Mouse (Mus musculus) kidney, postnatal 4 days (tissue): ENCODE measurements at regions not wholly inside any gene's neighbourhood (a gene's known extent, or its start where the extent isn't known, plus 50 kb on each side); places are given as distances from the start of the nearest gene placed in this dataset.
A peak's percentile ranks its signal among the peaks of the same experiment; 100 is the strongest.

Experiments used
- DNase-seq, 2 experiments: peaks; one replicate each; pipeline ENCODE4 v3.0.0; 2021; ENCODE audit warnings: mixed read lengths in 2 of 2

DNA sequence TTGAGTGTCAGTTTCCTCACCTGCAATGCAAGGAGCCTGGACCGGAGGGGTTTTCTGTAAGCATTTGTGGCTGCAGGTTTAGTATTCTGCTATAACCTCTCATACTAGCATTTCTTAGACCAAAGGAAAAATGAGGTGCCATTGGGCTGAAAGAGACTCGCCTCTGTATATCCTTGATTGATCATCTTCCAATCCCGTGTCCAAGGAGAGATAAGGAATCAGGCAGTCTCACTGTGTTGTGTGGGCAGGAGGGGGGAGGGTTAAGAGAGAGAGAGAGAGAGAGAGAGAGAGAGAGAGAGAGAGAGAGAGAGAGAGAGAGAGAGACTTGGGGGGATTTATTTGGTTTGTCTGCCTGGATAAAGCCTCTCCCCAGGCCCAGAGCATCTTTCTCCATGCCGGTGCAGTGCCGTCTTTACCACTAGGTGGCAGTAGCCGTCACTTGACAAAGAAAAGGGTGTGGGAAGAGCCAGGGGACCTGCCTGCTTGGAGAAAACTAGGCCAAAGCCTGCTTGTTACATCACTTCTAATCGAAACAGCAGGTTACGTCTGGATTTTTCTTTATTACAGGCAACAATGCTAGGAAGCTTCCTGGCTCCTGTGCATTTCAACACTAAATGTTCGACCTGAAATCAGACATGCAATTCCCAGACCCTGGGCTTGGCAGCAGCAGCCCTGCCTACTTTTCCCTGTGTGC is 56.1 kb upstream of the Ces5a start:
- DNase-seq: peak; percentile 90

- DNase-seq: no peak
These were observed 56.6 kb upstream of the Ces5a start for GRCm38 (mm10) chr8:93592302-93592651.

DNA sequence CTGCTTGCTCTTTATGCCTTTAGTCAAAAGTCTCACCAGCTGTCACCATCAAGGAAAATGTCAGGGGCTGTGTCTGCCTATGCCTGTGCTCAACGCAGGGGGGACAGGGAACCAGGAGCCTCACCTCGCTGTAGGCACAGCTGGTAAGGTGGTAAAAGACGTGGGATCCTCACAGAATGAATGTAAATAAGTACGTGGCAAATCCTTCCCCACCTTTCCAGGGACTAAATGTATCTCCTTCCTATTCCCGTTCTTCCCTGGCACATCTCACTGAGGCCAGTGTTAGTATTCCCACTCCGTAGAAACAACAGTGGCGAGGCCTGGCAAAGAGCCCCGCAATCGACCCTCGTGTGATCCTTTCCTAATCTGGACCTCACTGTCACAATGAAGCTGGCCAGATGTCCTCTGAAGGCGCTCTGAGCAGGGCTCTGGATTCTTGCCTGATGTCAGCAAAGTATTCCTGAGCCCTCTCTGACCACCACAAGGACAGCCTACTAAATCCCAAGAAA is 63.0 kb upstream of the Ces5a start:
- peak; percentile 64 to 75 for DNase-seq

DNA sequence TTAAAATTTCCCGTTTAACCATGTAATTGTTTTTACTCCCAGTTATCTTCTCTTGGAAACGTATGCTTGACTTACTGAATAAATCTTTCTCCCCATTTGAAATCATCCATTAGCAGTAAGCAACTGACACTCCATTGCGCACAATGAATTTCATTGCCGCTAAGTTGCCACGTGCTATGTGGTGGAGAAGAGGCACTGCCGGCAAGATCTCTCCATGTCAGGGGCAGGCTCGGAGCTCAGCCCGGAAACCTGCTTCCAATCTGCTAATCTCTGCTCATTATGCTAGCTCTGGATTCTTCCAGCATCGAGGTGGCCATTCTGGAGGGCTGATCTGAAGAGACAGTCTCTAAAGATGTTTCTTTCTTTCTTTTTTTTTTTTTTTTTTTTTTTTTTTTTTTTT is 63.7 kb upstream of the Ces5a start:
- peak in 1 of 2 experiments; percentile 4 for DNase-seq

DNA sequence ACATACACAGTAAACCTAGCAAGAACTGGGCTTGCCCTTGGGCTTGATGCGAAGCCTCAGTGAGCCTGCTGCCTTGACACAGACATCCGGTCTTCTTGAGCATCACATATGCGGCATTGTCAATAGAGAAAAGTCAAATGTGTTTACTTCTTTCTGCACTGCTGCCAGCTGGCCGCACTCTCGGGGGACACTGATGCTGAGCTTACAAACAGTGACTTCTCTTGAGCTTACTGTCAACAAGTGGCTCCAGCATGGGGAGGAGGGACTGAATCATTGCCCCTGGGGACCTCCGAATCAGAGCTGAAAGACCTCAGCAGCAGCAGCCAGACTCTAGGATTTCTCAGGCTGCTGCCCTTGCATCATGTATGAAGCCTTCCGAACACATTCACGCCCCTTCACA is 64.1 kb upstream of the Ces5a start:
- peak; percentile 55 to 64 for DNase-seq

- peak; percentile 75 to 79 for DNase-seq
These were observed 91.3 kb upstream of the Ces5a start for GRCm38 (mm10) chr8:93626807-93627526.

DNA sequence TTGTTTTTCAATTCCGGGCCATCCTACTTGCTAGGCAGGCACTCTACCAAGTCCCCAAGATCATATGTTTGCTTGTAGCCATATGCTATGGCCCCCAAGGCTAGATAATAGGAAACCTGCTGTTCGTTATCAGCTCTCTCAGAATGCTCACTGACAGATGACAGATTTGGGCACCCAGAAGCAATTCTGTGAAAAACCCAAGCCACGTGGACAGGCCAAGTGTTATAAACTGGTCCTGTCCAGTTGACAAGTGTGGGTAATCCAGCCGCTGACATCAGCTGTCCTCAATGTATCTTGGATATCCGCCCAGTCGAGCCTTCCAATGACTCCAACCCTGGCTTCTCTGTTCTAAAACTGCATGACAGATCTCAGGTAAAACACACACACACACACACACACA is 92.0 kb upstream of the Ces5a start:
- DNase-seq: no peak

GRCm38 (mm10) chr8:93632896-93633295 is 97.3 kb upstream of the Ces5a start:
- DNase-seq: no peak

DNA sequence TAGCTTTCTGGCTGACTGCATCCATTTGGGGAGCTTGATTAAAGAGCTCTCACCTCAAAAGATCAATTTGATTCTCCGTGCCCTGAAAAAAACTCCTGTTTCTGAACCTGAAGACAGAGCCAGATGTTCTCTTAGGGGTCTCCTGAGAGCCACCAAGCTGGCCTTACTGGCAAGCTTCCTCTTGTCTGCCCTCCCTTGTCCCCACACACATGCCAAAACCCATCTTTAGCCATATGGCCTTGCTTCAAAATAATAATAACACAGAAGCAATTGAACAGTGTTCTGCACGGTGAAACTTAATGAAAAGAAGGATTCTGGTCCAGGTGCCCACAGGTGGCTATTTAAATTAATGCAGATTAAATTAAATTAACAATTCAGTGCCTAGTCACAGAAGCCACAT is 107.1 kb upstream of the Ces5a start:
- no peak for DNase-seq

GRCm38 (mm10) chr8:93643471-93644215 is 108.0 kb upstream of the Ces5a start:
- DNase-seq: no peak

GRCm38 (mm10) chr8:93653421-93653820 is 117.8 kb upstream of the Ces5a start:
- DNase-seq: no peak

GRCm38 (mm10) chr8:93653913-93654705 is 118.5 kb upstream of the Ces5a start:
- no peak for DNase-seq

- DNase-seq: no peak
These were observed 120.1 kb upstream of the Ces5a start for GRCm38 (mm10) chr8:93655752-93656151.

- peak; percentile 83 to 84 for DNase-seq
These were observed 126.1 kb upstream of the Ces5a start for GRCm38 (mm10) chr8:93661739-93662138.

GRCm38 (mm10) chr8:93662219-93662618 is 126.6 kb upstream of the Ces5a start:
- peak; percentile 5 to 16 for DNase-seq

DNA sequence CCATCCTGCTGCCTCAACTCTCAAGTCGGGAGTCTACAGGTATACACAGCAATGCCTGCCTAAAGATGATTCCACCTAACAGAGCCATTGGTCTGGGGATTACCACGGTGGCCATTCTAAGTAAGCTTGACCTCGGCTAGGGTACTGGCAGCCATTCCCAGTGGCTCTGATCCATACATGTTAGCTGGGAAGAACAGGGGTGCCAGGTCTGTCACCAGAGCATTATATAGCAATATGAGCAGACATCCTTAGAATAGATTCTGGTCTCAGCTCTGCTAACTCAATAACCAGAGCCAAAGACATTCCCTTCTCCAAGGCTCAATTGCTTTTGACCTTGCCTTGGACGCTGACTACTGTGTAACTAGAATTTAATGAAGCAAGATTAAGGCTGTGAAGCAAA is 128.2 kb upstream of the Ces5a start:
- DNase-seq: no peak

DNA sequence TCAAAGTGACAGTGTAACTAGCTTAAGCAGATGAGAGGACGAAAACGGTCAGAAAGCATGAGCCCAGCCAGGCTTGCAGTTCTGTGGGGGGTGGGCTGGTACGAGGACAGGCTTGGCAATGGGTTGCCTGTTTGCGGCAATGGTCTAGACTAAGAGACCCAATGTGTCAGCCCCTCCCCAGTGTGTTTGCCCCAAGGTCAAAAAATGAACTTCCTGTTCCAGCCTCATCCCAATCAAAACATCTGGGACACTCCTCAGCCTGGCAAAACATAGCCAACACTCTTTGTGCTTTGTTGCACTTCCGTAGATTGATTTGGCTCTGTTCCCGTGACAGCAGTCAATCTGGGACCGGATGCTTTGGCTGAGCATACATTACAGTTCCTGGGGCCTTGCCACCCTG is 132.7 kb upstream of the Ces5a start:
- peak in 1 of 2 experiments; percentile 21 for DNase-seq

DNA sequence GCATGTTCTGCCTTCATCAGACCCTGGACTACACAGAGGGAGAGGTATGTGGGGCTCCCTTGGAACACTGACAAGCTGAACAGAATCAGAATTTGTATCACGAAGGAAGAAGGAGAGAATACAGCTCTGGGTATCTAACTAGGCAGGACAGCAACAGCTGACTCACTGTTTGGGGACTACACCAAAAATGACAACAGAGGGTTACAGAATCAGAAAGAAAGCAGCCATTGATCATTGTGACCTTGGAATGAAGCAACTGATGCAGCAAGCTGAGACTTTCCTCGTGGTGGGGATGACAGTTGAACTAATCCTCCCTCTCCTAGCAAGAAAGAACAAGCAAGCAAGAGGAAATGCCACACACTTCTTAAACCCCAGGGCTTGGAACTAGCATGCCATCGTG is 135.0 kb upstream of the Gnao1 start:
- no peak for DNase-seq

- no peak for DNase-seq
These were observed 125.9 kb upstream of the Gnao1 start for GRCm38 (mm10) chr8:93683773-93684391.

- DNase-seq: no peak
These were observed 125.4 kb upstream of the Gnao1 start for GRCm38 (mm10) chr8:93684392-93684791.

DNA sequence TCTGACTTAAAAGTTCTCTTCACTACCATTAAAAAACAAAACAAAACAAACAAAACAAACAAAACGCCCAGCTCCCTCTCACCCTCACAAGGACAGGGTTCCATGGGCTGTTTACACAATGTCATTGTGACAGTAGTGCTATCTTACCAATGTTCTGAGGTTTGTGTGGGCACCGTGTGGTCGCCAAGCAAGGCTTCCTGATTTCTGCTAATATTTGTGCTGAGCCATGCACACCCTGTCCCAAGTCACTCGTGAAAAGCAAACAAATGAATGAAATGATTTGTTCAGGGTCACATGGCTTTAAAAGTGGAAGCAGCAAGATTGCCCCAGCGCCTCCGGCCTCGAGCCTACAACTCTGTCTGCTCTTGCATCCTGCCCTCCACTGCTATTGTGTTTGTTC is 120.9 kb upstream of the Gnao1 start:
- no peak for DNase-seq

DNA sequence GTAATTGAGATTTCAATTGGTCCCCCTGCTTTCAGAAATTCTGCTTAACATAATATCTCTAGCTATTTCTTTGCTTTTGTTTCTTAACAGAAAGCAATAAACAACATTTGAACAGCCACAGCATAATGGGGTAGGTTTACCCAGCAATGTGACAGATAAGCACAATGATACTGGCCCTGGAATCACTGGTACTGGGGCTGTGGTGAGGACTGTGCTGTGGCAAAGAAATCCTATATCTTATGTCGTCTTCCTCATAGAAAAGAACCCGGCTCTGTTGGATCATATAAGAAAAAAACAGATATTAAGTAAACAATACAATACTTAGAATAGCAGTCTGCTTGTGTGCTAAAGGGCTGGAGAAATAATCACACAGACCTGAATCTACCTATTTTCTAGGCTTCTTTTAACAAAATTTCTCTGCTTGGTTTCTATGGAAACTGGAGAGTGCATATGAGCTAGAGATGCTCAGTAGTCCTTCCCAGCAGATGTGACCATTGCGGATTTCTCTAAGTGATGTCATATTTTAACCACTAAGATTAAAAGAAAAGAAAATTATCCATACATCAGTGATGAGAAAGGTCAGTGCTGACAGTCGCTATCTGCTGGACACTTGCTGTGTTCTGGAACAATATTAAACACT is 119.8 kb upstream of the Gnao1 start:
- no peak for DNase-seq
